Mouse (Mus musculus): Measurements from ENCODE around the gene Gucd1. TPM values are rescaled to one million over a fixed set of nuclear protein-coding genes. Genes with fewer than 3 reads are reported as not detected.
"Not testable (repeated sequence)": the region's sequence is repeated elsewhere in the genome, so short reads cannot be mapped to it uniquely, and the experiment has no call there.

Gene Gucd1
- polyA plus RNA-seq, 1 experiment from 2014 or later, result 19.6 TPM

DNA sequence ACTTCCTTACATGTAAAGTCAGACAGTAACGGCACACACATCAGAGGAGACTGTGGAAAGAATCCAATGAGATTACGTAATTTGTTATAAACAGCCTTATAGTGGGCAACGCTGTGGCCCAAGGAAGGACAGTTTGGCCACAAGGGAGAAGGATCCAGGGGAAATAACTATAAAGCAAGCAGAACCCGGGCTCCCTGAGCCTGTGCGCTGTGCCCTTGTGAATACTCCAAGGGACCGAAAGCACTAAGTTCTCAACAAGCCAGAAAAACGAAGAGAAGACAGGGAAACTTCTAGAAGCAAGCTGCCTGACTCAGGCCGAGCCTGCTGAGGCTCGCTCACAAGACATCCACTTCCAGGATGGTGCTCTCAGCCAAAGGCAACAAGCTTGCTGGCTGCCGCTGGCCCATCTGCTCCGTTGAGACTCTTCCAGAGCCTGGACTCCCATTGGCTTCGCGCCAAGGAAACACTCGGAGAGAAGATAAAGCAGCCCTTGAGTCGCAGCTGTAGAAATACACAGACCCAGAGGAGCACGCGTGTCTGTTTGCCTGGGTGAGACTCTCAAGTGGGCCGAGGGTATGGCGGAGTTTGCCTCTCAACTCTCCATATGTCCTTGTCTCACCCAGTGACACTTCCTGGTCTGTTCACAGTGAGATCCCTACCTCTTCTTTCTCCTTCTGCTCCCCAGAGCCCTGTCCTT, 144.0 kb downstream of the Gucd1 start:
- H3K4me2 ChIP-seq; H3K4me1 ChIP-seq (replicated peaks); H3K36me3 ChIP-seq; H3K4me3 ChIP-seq; H3K9ac ChIP-seq; H3K9me3 ChIP-seq; H3K27me3 ChIP-seq; H3K27ac ChIP-seq (replicated peaks): not testable (repeated sequence)
- peak; percentile 67; the same call in 1 of the 2 replicates for ATAC-seq (ENCODE audit: low read depth)
- 70% methylated on average over 15 of the region's 19 CpGs for WGBS

DNA sequence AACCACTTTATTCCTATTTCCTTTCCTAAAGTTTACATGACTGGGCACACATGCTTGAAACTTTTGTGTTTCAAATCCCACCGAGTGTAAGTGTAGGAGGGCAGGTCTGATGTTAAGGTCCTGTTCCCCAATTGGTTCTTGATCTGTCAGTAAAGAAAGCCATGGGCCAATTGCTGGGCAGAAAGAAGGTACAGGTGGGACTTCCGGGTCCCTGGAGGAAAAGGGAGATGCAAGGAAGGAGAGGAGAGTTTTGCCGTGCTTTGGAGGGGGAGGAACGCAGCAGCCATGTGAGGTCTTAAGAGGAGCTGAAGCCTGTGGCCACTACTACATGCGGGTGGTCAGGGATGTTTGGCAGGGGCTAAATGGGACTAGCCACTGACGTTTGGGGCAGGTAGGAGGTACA, 152.5 kb downstream of the Gucd1 start:
- Histone ChIP-seq H3K4me2 (no peak overlapping the region), H3K4me3 (no peak overlapping the region)
- WGBS, result 58% methylated on average over 6 of the region's 6 CpGs

DNA sequence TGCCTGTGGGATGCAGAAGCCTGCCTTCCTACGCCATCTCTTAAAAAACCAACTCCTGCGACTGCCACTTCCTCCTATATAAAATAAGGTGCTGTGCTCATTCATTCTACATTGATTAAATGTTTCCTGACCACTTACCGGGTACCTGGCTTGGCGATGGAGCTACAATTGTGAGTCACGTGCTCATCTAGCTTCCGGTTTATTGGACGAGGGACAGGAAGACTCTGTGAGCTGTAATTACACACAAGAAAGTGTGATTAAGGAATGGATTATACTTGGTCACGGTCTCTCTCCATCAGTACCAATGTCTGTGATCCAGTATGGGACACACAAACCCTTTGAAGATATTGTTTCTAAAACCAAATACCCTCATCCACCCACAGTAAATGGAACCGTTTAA, 153.0 kb downstream of the Gucd1 start:
- no peaks in the 10 kb centered on the region for H3K27me3 ChIP-seq
- H3K27ac ChIP-seq (replicated peaks), result peak overlapping the region; percentile 52; the same call in 1 of the 2 replicates
- no peak overlapping the region for H3K4me2 ChIP-seq
- H3K4me3 ChIP-seq, result no peak overlapping the region
- no peaks in the 10 kb centered on the region for H3K36me3 ChIP-seq
- ATAC-seq (ENCODE audit: low read depth), result no peak
- 74% methylated on average over 9 of the region's 9 CpGs for WGBS
- H3K9me3 ChIP-seq, result no peaks in the 10 kb centered on the region
- peaks cover 21% of the 10 kb centered on the region for H3K4me1 ChIP-seq (replicated peaks)
- H3K9ac ChIP-seq, result no peak overlapping the region

More for the DNA sequence above, 152.5 kb downstream of the Gucd1 start:
- no peaks in the 10 kb centered on the region for H3K27me3 ChIP-seq
- H3K9me3 ChIP-seq, result no peaks in the 10 kb centered on the region
- H3K36me3 ChIP-seq, result no peaks in the 10 kb centered on the region
- no peak for ATAC-seq (ENCODE audit: low read depth)
- peaks cover 21% of the 10 kb centered on the region for H3K4me1 ChIP-seq (replicated peaks)
- no peak overlapping the region for H3K9ac ChIP-seq
- no peak overlapping the region for H3K27ac ChIP-seq (replicated peaks)

DNA sequence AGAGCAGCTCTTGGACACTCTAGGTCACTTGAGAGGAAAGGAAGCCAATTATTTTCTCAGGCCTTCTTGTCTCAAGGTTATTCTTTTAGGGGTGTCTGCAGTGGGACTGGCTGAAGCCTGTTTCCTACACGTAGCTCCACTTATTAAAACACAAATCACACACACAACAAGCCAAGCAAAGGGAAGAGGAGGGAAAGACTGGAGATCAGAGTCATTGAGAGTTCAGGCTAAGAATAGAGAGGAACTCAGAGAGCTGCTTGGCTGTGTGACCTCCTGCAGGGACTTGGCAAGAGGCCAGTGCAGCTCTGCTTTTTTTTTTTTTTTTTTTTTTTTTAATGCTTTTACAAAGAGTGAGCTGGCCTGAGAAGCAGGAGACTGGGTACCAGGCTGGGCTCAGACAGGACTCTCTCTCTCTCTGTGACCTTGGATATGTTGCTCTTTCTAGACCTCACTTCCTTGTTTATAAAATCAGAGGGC, 153.5 kb downstream of the Gucd1 start:
- H3K9me3 ChIP-seq, H3K4me2 ChIP-seq, H3K9ac ChIP-seq, H3K27me3 ChIP-seq, H3K36me3 ChIP-seq, H3K4me3 ChIP-seq: not testable (repeated sequence)
- H3K4me1 ChIP-seq (replicated peaks), result peaks cover 21% of the 10 kb centered on the region
- H3K27ac ChIP-seq (replicated peaks), result peak overlapping the region; percentile 65
- WGBS, result 11% methylated on average over 1 of the region's 1 CpGs
- ATAC-seq (ENCODE audit: low read depth), result peak; percentile 86

DNA sequence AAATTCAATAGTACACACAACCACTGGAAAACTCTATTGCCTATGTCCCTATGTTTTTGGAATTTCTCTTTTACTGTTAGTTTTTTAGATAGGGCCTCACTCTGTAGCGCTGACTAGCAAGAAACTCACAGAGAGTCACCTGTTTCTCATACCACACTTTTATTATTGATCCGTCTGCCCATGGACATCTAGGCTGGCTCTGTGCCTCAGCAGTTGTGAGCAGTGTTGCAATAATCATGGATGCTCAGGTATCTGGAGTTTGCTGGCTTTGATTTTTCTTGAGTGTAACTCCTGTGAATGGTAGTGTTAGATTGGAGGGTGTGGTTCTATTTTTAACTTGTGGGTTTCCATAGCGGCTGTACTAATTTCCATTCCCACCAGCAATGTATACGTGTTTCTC, 162.4 kb downstream of the Gucd1 start:
- H3K27ac ChIP-seq (replicated peaks), result no peak overlapping the region
- no peaks in the 10 kb centered on the region for H3K27me3 ChIP-seq
- no peak for ATAC-seq (ENCODE audit: low read depth)
- no peaks in the 10 kb centered on the region for H3K36me3 ChIP-seq
- no peaks in the 10 kb centered on the region for H3K9me3 ChIP-seq
- no peak overlapping the region for H3K4me2 ChIP-seq
- no peak overlapping the region for H3K9ac ChIP-seq
- H3K4me1 ChIP-seq (replicated peaks), result no peaks in the 10 kb centered on the region
- WGBS, result 85% methylated on average over 4 of the region's 4 CpGs
- H3K4me3 ChIP-seq, result no peak overlapping the region

DNA sequence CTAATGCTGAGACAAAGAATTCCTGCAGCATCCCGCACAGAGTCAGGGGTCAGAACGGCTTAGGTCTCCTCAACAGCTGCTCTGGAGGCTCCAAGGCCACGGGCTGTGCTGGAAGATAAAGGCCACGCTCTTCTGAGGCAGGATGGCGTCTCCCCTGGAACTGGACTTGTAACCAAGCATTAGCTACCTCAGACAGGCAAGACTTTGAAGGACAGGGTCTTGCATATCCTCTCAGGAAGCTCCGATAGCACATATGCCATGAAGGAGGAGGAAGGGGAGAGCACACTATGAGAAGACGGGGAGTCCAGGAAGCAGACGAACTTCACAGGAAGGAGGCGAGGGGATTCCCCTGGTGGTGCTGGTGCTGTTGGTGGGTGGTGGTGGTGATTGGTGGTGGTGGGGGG, 163.9 kb downstream of the Gucd1 start:
- not testable (repeated sequence) for H3K27ac ChIP-seq (replicated peaks); H3K27me3 ChIP-seq; H3K36me3 ChIP-seq; H3K9me3 ChIP-seq; H3K9ac ChIP-seq; H3K4me3 ChIP-seq; H3K4me1 ChIP-seq (replicated peaks); H3K4me2 ChIP-seq; ATAC-seq (ENCODE audit: low read depth)
- WGBS, result 80% methylated on average over 8 of the region's 9 CpGs

DNA sequence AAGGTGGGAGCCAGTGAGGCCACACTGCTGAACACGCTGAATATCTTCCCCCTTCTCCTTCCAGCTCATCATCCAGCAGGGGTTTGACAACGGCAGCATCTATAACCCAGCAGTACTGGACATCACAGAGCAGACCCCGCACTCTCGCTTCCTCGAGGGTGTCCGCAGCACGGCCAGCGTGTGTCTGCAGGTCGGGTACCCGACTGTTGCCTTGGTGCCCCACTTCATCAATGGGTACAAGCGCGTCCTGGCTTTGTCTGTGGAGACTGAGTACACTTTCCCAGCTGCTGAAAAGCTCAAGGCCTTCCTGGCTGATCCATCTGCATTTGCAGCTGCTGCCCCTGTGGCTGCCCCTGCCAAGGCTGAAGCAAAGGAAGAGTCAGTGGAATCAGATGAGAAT, 165.2 kb downstream of the Gucd1 start:
- Histone ChIP-seq H3K9me3 (no peaks in the 10 kb centered on the region), H3K9ac (no peak overlapping the region), H3K4me3 (no peak overlapping the region), H3K4me2 (no peak overlapping the region), H3K36me3 (no peaks in the 10 kb centered on the region), H3K27ac (replicated peaks) (no peak overlapping the region), H3K27me3 (no peaks in the 10 kb centered on the region), H3K4me1 (replicated peaks) (no peaks in the 10 kb centered on the region)
- WGBS, result 97% methylated on average over 12 of the region's 12 CpGs
- no peak for ATAC-seq (ENCODE audit: low read depth)

DNA sequence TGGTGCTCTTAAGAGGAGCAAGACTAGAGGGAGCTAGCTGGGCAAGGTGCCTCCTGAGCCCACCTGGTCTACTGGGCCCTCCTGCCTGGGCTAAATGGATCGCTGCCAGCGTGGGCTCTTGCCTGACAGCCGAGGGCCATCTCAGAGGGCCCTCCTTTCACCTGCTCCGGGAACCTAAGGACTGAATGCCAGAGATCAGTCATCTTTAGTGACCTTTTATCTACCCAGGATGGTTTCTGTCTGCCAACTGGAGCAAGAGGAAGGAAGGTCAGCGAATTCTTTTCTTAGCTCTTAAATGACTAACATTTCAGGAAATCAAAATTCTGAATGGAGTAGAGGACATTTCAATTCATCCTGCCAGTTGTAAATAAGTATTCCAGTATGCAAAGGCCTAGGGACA, 167.2 kb downstream of the Gucd1 start:
- Histone ChIP-seq H3K36me3 (no peaks in the 10 kb centered on the region), H3K9me3 (peaks cover 5% of the 10 kb centered on the region; the same call in 1 of the 2 replicates), H3K27me3 (no peaks in the 10 kb centered on the region), H3K9ac (no peak overlapping the region), H3K4me3 (no peak overlapping the region), H3K4me1 (replicated peaks) (no peaks in the 10 kb centered on the region), H3K4me2 (no peak overlapping the region), H3K27ac (replicated peaks) (no peak overlapping the region)
- ATAC-seq (ENCODE audit: low read depth), result no peak
- 81% methylated on average over 5 of the region's 5 CpGs for WGBS

DNA sequence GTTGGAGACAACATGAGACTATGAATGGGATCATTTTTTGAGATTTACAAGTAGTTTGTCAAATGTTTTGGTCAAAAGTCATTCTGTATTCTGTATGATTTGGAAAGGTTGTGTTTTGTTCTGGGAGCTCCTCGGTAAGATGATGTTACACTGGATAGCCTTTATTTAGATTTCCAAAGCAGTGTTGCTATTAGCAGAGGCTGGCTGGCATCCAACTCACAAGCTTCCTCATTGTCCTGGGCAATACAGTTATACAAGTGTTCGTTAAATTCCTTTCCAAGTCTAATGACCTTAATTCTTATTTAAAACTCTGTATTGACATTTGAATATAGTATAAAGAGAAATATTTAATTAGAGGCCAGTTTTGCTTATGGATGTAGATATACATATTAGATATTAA, 172.5 kb downstream of the Gucd1 start:
- no peak overlapping the region for H3K4me3 ChIP-seq
- peaks cover 5% of the 10 kb centered on the region; the same call in 1 of the 2 replicates for H3K9me3 ChIP-seq
- H3K27ac ChIP-seq (replicated peaks), result no peak overlapping the region
- no peaks in the 10 kb centered on the region for H3K36me3 ChIP-seq
- H3K4me2 ChIP-seq, result no peak overlapping the region
- no peak overlapping the region for H3K9ac ChIP-seq
- ATAC-seq (ENCODE audit: low read depth), result no peak
- no peaks in the 10 kb centered on the region for H3K27me3 ChIP-seq
- 54% methylated on average over 2 of the region's 2 CpGs for WGBS
- no peaks in the 10 kb centered on the region for H3K4me1 ChIP-seq (replicated peaks)

DNA sequence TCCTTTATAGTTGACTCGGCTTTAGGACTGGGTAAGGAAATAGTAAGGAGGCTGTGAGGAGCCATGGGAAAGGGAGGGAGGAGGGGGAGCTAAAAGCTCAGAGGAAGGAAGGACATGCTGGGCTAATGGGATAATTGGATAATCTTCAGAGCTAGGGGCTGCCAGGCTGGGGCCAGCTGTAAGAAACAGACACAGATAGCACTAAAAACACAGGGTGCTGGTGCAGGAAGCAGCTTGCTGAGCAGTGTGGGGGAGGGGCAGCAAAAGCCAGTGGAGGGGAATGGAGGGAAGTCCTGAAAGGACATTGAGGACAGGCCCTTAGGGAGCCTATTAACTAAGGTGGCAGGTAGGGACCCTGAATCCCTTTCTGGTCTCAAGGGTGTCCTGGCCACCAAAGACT, 173.2 kb downstream of the Gucd1 start:
- H3K36me3 ChIP-seq; ATAC-seq (ENCODE audit: low read depth); H3K4me2 ChIP-seq; H3K4me3 ChIP-seq; H3K27me3 ChIP-seq; H3K9me3 ChIP-seq; H3K27ac ChIP-seq (replicated peaks); H3K4me1 ChIP-seq (replicated peaks); H3K9ac ChIP-seq: not testable (repeated sequence)
- WGBS, result 52% methylated on average over 1 of the region's 1 CpGs

DNA sequence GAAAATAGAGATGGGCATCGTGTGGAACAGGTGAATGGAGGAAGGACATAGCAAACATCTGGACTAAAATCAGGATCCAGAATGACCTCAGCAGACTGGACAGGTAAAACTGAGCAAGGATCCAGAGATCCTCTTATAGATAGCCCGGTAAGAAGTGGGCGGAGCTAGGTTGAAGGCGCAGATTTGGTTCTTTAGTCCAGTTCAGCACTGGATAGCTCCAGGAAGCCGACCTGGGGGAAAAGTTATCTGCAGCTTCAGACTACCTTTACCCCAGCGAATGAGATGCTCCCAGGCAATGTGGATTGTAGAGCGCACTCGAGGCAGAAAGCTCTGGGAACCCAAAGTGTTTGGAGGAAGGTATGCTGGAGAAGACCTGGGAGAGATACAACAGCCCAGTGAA, 175.8 kb downstream of the Gucd1 start:
- Histone ChIP-seq H3K4me1 (replicated peaks) (no peaks in the 10 kb centered on the region; the same call in 1 of the 2 replicates), H3K9ac (no peak overlapping the region), H3K4me2 (no peak overlapping the region), H3K36me3 (no peaks in the 10 kb centered on the region), H3K9me3 (peaks cover 5% of the 10 kb centered on the region; the same call in 1 of the 2 replicates), H3K27me3 (no peaks in the 10 kb centered on the region), H3K4me3 (no peak overlapping the region), H3K27ac (replicated peaks) (no peak overlapping the region)
- no peak for ATAC-seq (ENCODE audit: low read depth)
- 34% methylated on average over 8 of the region's 8 CpGs for WGBS

DNA sequence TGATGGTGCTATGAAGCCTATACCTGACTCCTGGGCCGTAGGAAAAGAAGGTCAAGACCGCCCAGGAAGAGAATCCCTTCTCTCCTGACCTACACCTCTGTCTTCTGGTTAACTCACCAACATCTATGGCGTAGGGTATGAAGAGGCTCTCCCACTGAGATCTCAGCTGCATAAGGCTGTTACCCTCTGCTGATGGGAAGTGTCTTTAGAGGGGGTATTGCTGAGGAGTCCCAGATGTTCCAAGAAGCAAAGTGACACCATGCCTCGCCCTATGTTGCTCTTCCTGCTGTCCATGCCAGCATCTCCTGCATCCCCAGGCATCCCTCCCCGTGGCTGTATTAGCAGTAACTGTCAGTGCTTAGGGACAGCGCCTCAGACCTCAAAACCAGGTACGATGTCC, 178.4 kb downstream of the Gucd1 start:
- WGBS, result 87% methylated on average over 7 of the region's 7 CpGs
- no peak for ATAC-seq (ENCODE audit: low read depth)
- H3K36me3 ChIP-seq, result no peaks in the 10 kb centered on the region

DNA sequence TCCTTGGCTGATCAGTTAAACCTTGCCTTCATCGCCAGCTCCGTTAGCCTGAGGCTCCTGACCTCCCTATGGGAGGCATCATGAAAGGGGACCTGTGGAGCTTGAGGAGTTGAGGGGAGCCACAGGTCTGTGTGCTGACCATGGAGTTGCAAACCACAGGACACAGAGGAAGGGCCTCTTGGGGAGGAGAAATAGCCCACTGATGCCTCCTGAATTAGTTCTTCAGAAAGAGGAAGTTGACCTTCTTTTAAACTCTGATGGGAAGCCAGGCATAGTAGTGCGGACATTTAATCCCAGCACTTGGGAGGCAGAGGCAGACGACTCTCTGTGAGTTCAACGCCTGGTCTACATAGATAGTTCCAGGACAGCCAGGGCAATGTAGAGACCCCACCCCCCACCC, 178.9 kb downstream of the Gucd1 start:
- H3K4me1 ChIP-seq (replicated peaks), result no peaks in the 10 kb centered on the region; the same call in 1 of the 2 replicates
- H3K9me3 ChIP-seq, result no peaks in the 10 kb centered on the region
- ATAC-seq (ENCODE audit: low read depth), result no peak
- no peak overlapping the region for H3K9ac ChIP-seq
- no peaks in the 10 kb centered on the region for H3K36me3 ChIP-seq
- 89% methylated on average over 5 of the region's 5 CpGs for WGBS
- H3K27ac ChIP-seq (replicated peaks), result no peak overlapping the region
- no peak overlapping the region for H3K4me3 ChIP-seq
- no peaks in the 10 kb centered on the region for H3K27me3 ChIP-seq
- H3K4me2 ChIP-seq, result no peak overlapping the region

More for the DNA sequence above, 178.4 kb downstream of the Gucd1 start:
- no peaks in the 10 kb centered on the region for H3K27me3 ChIP-seq
- no peaks in the 10 kb centered on the region for H3K9me3 ChIP-seq
- H3K4me1 ChIP-seq (replicated peaks), result no peaks in the 10 kb centered on the region; the same call in 1 of the 2 replicates
- no peak overlapping the region for H3K9ac ChIP-seq
- H3K4me3 ChIP-seq, result no peak overlapping the region
- H3K27ac ChIP-seq (replicated peaks), result no peak overlapping the region
- H3K4me2 ChIP-seq, result no peak overlapping the region

All from neural tube, embryonic 13.5 days (tissue).